Mouse (Mus musculus) thymus, postnatal 0 days (tissue): Measurements from ENCODE around the gene Dcakd. TPM values are rescaled to one million over a fixed set of nuclear protein-coding genes. Genes with fewer than 3 reads are reported as not detected.

Experiments used
- DNase-seq: peaks from one replicate; pipeline ENCODE4 v3.0.0-alpha.2; 2015; ENCODE audit warnings: low spot score
- microRNA-seq: library from miRNA; unstranded; fragments of <30 nt; microRNA quantifications from one replicate; pipeline ENCODE4, GENCODE M21; 2016; ENCODE audit warnings: borderline number of aligned reads
- polyA plus RNA-seq: library from polyadenylated mRNA; unstranded; fragments of >200 nt; fragmentation: Nextera tagmentation; extraction: Ambion mirVana; gene quantifications from 2 replicates; pipeline ENCODE4 v1.2.1, GENCODE M21; 2015

Dcakd gene
- polyA plus RNA-seq, 1 experiment from 2014 or later = 31.3 TPM

DNA sequence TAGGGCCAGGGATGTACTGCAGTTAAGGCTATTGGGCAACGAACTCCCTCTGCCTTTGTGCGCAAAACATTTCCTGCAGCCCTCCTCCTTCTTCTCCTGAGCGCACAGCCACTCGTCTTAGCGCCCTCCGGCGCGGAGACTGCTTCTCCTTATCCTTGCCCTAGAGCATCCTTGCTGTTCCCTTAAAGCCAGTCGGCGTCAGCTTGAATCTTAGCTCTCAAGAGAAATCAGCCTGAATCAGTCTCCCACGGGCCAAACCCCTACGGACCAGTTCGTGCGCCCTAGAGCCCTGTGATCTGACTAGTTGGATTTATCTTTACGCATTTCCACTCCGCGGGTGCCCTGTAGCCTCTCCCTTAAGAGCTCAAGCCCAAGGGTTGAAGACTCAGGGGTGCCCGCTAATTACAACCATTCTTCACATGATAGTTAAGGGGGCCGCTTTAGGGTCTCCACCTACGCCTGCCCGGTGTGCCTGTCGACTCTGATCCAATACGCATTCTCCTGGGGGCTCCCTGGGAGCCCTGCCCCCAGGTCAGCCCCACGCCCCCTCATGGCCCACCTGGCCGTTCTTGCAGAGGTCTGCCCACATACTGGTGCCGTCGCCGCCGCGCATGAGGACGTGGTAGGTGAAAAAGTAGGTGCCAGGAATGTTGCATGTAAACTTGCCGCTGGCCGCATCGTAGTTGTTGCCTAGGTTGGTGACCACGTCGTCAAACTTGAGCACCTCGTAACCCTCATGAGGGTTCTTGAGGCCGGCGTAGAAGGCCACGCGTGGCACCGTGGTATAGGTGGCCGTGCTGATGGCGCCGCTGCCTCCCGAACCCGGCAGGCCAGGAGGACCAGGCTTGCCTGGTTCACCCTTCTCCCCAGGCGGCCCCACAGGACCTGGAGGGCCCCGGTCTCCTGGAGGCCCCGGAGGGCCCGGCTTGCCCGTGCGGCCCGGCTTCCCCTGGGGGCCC lies 82.5 kb downstream of the Dcakd start:
- DNase-seq = no peak

Small RNA genes within 50 kb of the gene (microRNA-seq; reads per million reads assigned to microRNA genes)
- not detected for gene Mir6931

Other genes starting within 250 kb of the Dcakd start
- 4.8 TPM in 2 replicates for gene Gjc1, start 208.6 kb downstream of the Dcakd start, polyA plus RNA-seq
- 4.2 and 4.8 TPM in 2 replicates for gene Higd1b, start 192.5 kb downstream of the Dcakd start, polyA plus RNA-seq
- gene Eftud2, start 147.3 kb downstream of the Dcakd start, polyA plus RNA-seq = 160 and 164 TPM in 2 replicates
- 0.12 and 0.54 TPM in 2 replicates for gene Ccdc103, start 147.1 kb downstream of the Dcakd start, polyA plus RNA-seq
- not detected in 2 replicates for gene Fam187a, start 143.2 kb downstream of the Dcakd start, polyA plus RNA-seq
- gene Gfap, start 127.4 kb downstream of the Dcakd start, polyA plus RNA-seq = 0.84 and 0.92 TPM in 2 replicates
- gene Kif18b, start 103.2 kb downstream of the Dcakd start, polyA plus RNA-seq = 7.5 and 8.4 TPM in 2 replicates
- 0.12 TPM in 1 of 2 replicates, not detected in the other for gene C1ql1, start 81.6 kb downstream of the Dcakd start, polyA plus RNA-seq
- 81.6 and 85.6 TPM in 2 replicates for gene Nmt1, start 143 bp downstream of the Dcakd start, polyA plus RNA-seq
- 1.2 and 1.3 TPM in 2 replicates for gene Plcd3, start 73.3 kb upstream of the Dcakd start, polyA plus RNA-seq
- gene Acbd4, start 73.3 kb upstream of the Dcakd start, polyA plus RNA-seq = 22.0 and 23.5 TPM in 2 replicates
- gene Hexim1, start 87.9 kb upstream of the Dcakd start, polyA plus RNA-seq = 4.9 and 5.9 TPM in 2 replicates
- 6.9 and 8.9 TPM in 2 replicates for gene Hexim2, start 104.1 kb upstream of the Dcakd start, polyA plus RNA-seq
- gene Fmnl1, start 142.8 kb upstream of the Dcakd start, polyA plus RNA-seq = 56.9 and 59.8 TPM in 2 replicates
- 0.56 and 0.93 TPM in 2 replicates for gene 1700023F06Rik, start 180.2 kb upstream of the Dcakd start, polyA plus RNA-seq
- not detected in 2 replicates for gene Spata32, start 190.1 kb upstream of the Dcakd start, polyA plus RNA-seq
- gene Map3k14, start 239.1 kb upstream of the Dcakd start, polyA plus RNA-seq = 7.1 and 7.6 TPM in 2 replicates